Mouse (Mus musculus) small intestine, adult 2 months (tissue): ENCODE results near the gene Spata1. TPM values are rescaled to one million over a fixed set of nuclear protein-coding genes. Genes with fewer than 3 reads are reported as not detected.

Source experiments
- H3K27ac ChIP-seq: fragments of 200-500 bp; 2 replicates; pipeline ENCODE4 v1.5.1; 2012; ENCODE audit warnings: low read depth, low read length, control low read depth, inconsistent platforms; ENCODE audit not compliant: insufficient read depth
- H3K27me3 ChIP-seq: fragments of 200-500 bp; 2 replicates; pipeline ENCODE4 v1.6.1; 2012; ENCODE audit warnings: mild to moderate bottlenecking, moderate library complexity, low read length, inconsistent platforms; ENCODE audit not compliant: control insufficient read depth, insufficient read depth
- H3K36me3 ChIP-seq: fragments of 200-500 bp; 2 replicates; pipeline ENCODE4 v1.6.1; 2012; ENCODE audit warnings: mild to moderate bottlenecking, low read length, control low read depth, inconsistent platforms; ENCODE audit not compliant: control insufficient read depth, insufficient read depth
- H3K4me1 ChIP-seq: fragments of 200-500 bp; 2 replicates; pipeline ENCODE4 v1.6.1; 2012; ENCODE audit warnings: low read length, inconsistent platforms, mixed read lengths; ENCODE audit not compliant: control insufficient read depth, insufficient read depth, insufficient read length
- H3K4me3 ChIP-seq: fragments of 200-500 bp; 2 replicates; pipeline ENCODE4 v1.5.1; 2012; ENCODE audit warnings: low read depth, mild to moderate bottlenecking, control low read depth, inconsistent platforms, low read length, moderate library complexity
- CTCF ChIP-seq: fragments of 200-500 bp; IDR thresholded peaks from 2 replicates; pipeline ENCODE4 v1.5.1; 2012; ENCODE audit warnings: low read depth, mild to moderate bottlenecking, control low read depth, inconsistent platforms, low read length, moderate library complexity, mixed read lengths; ENCODE audit not compliant: insufficient replicate concordance, insufficient read length; ENCODE audit errors: extremely low read depth
- POLR2A ChIP-seq: fragments of 200-500 bp; IDR thresholded peaks from 2 replicates; pipeline ENCODE4 v1.6.1; 2012; ENCODE audit warnings: low read depth, mild to moderate bottlenecking, control low read depth, inconsistent platforms, low read length, moderate library complexity
- WGBS: fragments of 180-500 bp; shearing (Covaris S2); methylation state at CpG from one replicate; pipeline ENCODE4 v1.1.7; 2018; 5-methylcytosine and 5-hydroxymethylcytosine counted together
- polyA plus RNA-seq: library from polyadenylated mRNA; depleted of rRNA; stranded (reverse); fragments of >200 nt; gene quantifications from 2 replicates; pipeline ENCODE4 v1.2.3, GENCODE M21; 2012

Gene Spata1
- polyA plus RNA-seq, 1 experiment, result 0.19 TPM

DNA sequence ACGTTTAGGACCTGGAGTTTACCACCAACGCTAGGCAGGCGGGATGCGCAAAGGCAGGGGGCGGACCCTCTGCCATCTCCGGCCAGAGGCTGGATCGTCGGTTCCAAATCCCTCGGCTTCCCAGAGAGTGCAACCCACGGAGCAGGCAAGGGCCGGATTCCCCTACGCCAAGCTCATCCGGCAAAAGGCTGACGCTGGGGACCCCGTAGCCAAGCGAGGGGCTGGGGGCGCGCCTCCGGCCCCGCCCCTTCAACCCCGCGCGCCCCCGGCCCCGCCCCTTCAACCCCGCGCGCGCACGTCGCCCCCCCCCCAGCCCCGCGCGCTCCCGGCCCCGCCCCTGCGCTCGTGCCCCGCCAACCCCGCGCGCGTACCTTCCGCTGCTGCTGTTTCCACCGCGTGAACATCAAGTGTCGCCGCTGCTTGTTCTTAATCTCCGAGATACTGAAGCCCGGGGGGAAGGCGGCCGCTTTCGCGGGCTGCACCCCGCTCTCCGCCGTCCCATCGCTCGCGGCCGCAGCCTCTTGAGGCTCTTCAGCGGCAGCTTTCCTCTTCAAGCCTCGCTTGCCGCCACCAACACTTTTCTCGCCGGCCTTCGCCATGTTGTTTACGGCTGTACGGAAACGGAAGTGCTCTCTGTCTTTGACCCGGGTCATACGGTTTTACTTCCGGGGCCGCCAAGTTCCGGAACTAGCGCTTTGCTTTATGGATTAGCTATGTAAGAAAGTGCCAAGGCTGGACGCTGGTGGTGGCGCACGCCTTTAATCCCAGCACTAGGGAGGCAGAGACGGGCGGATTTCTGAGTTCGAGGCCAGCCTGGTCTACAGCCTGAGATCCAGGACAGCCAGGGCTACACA lies 21.5 kb upstream of the Spata1 start, which contains the start of gene Rpf1:
Gene Rpf1 (minus strand): TSS at position 632 of the 854 bp plus-strand sequence.
- H3K27me3 ChIP-seq, result no peaks in the 10 kb centered on the region
- no peak; the same call in 1 of the 2 replicates for TF ChIP-seq POLR2A
- TF ChIP-seq CTCF, result no peak
- WGBS, result under 1% methylated on average over 73 of the region's 82 CpGs
- peaks cover 16% of the 10 kb centered on the region for H3K36me3 ChIP-seq
- no peaks in the 10 kb centered on the region for H3K4me1 ChIP-seq
- peak within 1 kb of the TSS; percentile 92 for H3K4me3 ChIP-seq
- H3K27ac ChIP-seq, result peak within 1 kb of the TSS; percentile 76

DNA sequence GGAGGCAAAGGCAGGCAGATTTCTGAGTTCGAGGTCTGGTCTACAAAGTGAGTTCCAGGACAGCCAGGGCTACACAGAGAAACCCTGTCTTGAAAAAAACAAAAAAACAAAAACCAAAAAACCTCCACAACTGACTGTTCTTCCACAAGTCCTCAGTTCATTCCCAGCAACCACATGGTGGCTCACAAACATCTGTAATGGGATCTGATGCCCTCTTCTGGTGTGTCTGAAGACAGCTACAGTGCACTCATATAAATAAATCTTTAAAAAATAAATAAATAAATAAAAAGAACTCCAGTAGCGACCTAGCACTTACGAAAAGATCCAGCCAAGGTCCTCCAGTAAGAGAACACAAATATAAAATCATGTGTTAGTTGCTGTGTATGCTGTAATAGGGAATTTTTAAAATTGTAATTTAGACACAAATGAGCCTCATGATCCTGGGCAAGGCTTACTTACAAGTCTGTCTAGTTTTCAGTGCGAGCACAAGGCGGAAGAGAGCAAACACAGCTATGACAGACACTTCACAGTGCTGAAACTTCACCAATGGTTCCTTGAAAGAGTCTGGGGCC lies 20.8 kb upstream of the Spata1 start:
- 30% methylated on average over 5 of the region's 5 CpGs for WGBS
- Histone ChIP-seq H3K4me1 (no peaks in the 10 kb centered on the region), H3K27me3 (no peaks in the 10 kb centered on the region), H3K36me3 (peaks cover 18% of the 10 kb centered on the region), H3K27ac (peak overlapping the region; percentile 71), H3K4me3 (peak overlapping the region; percentile 92)
- TF ChIP-seq CTCF, result no peak
- no peak for TF ChIP-seq POLR2A

DNA sequence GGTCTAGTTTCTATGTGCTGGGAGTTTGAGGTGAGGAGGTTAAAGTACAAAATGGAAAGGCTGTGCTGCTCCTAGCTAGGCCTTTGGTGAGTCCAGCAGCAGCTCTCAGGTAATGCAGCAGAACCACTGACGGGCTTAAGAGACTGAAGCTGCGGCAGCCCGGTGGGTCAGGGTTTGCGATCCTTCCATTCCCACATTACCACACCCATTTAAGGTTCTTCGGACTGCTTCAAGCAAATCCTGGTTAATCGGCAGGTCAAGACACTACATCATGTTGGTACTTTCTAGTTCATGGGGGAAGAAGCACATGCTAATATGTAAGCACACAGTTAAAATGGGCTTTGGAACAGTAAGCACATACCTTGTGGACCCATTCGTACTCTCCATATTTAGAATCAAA lies 7.2 kb upstream of the Spata1 start:
- Histone ChIP-seq H3K27me3 (no peaks in the 10 kb centered on the region), H3K4me3 (no peak overlapping the region), H3K27ac (no peak overlapping the region), H3K36me3 (peaks cover 44% of the 10 kb centered on the region), H3K4me1 (no peaks in the 10 kb centered on the region)
- TF ChIP-seq CTCF, result no peak
- no peak for TF ChIP-seq POLR2A
- WGBS, result 96% methylated on average over 7 of the region's 7 CpGs

DNA sequence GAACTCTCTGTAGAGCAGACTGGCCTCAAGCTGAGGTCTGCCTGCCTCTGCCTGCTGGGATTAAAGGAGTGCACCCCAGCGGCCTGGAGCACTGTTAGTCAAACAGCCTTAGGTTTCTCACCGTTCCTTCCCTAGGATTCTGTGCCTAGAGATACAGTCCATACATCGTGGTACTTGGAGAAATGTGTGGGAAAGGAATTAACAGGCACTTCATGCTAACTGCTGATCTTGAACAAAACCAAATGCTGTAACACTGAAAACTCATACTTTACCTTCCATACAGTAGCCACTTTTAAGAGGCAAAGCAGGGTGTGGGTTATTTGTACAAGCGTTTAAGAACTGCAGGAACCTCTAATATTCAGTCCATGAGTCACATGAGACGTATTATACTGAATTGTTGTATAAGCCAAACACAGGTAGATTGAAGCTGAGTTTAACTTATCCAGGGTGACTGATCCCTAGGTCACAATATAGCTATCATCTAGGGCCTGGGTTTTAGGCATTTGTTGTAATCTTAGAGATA lies 2.1 kb upstream of the Spata1 start:
- Histone ChIP-seq H3K27ac (no peak overlapping the region), H3K36me3 (peaks cover 22% of the 10 kb centered on the region), H3K4me1 (no peaks in the 10 kb centered on the region), H3K27me3 (no peaks in the 10 kb centered on the region), H3K4me3 (peak overlapping the region; percentile 46)
- no peak for TF ChIP-seq CTCF
- TF ChIP-seq POLR2A, result no peak
- 16% methylated on average over 5 of the region's 5 CpGs for WGBS

DNA sequence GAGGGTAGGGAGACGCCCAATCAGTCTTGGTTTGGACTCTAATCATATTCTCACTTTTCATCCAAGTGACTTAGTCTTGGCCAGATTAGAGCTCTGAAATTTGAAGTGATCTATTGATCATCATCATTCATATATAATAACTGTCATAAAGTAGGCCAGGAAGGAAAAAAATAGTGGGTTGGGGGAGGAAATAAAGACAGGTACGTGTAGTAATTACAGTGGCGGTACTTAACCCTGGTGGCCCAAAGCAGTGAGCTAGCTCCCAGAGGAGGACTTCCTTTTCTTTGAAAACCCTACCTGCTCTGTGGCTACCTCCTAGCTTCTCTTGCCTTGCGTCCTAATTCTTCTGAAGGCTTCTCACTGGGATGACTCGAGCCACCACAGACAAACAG lies 1.3 kb upstream of the Spata1 start:
- H3K27ac ChIP-seq, result peak overlapping the region; percentile 85
- no peaks in the 10 kb centered on the region for H3K27me3 ChIP-seq
- no peaks in the 10 kb centered on the region for H3K4me1 ChIP-seq
- H3K36me3 ChIP-seq, result peaks cover 15% of the 10 kb centered on the region
- 3% methylated on average over 5 of the region's 5 CpGs for WGBS
- H3K4me3 ChIP-seq, result peak overlapping the region; percentile 28; the same call in 1 of the 2 replicates
- TF ChIP-seq CTCF (no peak), POLR2A (no peak)

DNA sequence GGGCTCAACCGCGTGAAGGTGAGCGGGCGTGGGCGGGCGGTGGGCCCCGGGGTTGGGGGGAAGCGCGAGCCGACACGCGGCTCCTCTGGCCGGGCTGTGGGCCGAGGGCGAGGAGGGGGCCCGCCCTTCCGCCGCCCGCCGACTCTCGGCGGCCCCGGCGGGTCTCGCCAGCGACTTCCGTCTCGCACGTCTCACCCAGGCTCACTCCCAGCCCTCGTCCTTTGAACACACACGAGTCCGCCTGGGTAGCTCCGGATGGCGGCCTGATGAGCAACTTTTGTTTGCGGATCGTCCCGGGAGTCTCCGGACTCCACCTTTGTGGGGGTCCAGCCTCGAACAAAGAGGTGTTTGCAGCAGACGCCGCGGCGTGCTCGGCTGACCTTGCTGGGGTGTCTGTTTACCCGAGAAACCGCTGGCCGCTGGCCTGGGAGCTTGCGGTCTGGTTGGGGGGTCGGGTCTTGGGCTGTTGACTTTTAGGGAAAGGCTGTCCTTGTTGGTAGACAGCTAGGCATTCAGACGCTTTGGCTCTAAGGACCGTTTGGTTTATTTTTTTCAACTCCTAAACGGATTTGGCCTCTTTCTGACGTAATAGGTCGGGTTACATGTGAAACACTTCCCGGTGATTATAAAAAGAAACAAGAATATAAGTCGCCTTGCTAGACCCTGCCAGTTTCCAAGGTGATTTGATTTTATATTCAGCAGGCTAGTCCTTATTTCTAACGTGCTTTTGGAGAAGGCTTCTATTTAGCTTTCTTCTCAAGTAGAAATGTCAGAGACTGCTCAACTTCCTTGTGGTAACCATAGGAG lies 653 bp upstream of the Spata1 start:
- Histone ChIP-seq H3K27me3 (no peaks in the 10 kb centered on the region), H3K4me1 (no peaks in the 10 kb centered on the region), H3K4me3 (peak overlapping the region; percentile 96), H3K27ac (peak overlapping the region; percentile 85), H3K36me3 (peaks cover 11% of the 10 kb centered on the region)
- under 1% methylated on average over 57 of the region's 57 CpGs for WGBS
- TF ChIP-seq POLR2A (peak; percentile 12; the same call in 1 of the 2 replicates), CTCF (no peak)
